Mouse (Mus musculus) CH12.LX (cell line): ENCODE data around the gene Timm13. TPM values are rescaled to one million over a fixed set of nuclear protein-coding genes. Genes with fewer than 3 reads are reported as not detected.

Experiments
- DNase-seq: peaks from one replicate; pipeline ENCODE4 v3.0.0-alpha.2; 2013; ENCODE audit errors: extremely low read depth
- H3K27ac ChIP-seq: 2 replicates; pipeline ENCODE4 v1.5.1; 2012; ENCODE audit warnings: low read depth, mild to moderate bottlenecking, control low read depth, moderate library complexity; ENCODE audit not compliant: insufficient read depth
- H3K27me3 ChIP-seq: replicated peaks from 2 replicates; pipeline ENCODE3; 2012; ENCODE audit warnings: inconsistent platforms
- H3K36me3 ChIP-seq, 2 experiments: replicated peaks in 1 of 2; 2 replicates each; pipeline versions ENCODE3 to v1.6.1; 2012; ENCODE audit warnings: inconsistent platforms in 1 of 2, low read length in 1 of 2, mild to moderate bottlenecking in 1 of 2, mixed read lengths in 1 of 2, moderate library complexity in 1 of 2; ENCODE audit not compliant: control insufficient read depth in 1 of 2, insufficient read depth in 1 of 2
- H3K4me1 ChIP-seq, 2 experiments: 2 replicates each; pipeline ENCODE4 v1.6.1; 2012; ENCODE audit warnings: inconsistent platforms in 1 of 2, moderate library complexity in 1 of 2; ENCODE audit not compliant: insufficient read depth in 2 of 2, control insufficient read depth in 1 of 2
- H3K4me2 ChIP-seq: 2 replicates; pipeline ENCODE4 v1.6.1; 2012; ENCODE audit warnings: low read depth, mild to moderate bottlenecking, control low read depth; ENCODE audit not compliant: poor library complexity, insufficient read depth, severe bottlenecking
- H3K4me3 ChIP-seq, 3 experiments: fragments of 150-350 bp in 1 of 3; sonication (generic) in 1 of 3; replicated peaks in 1 of 3; 2 replicates each; pipeline versions ENCODE3 to v1.5.1; 2011 to 2012; ENCODE audit warnings: low read depth in 2 of 3, low read length in 2 of 3, mild to moderate bottlenecking in 2 of 3, moderate library complexity in 2 of 3, control low read depth in 1 of 3, improper control_type of control experiment in 1 of 3, inconsistent platforms in 1 of 3, mixed read lengths in 1 of 3; ENCODE audit not compliant: poor library complexity in 1 of 3
- H3K79me2 ChIP-seq: replicated peaks from 2 replicates; pipeline ENCODE4 v1.6.1; 2012; ENCODE audit warnings: mild to moderate bottlenecking, moderate library complexity; ENCODE audit not compliant: control insufficient read depth, poor library complexity, insufficient read depth, severe bottlenecking; ENCODE audit errors: extremely low read depth
- H3K9ac ChIP-seq: 2 replicates; pipeline ENCODE4 v1.6.1; 2012; ENCODE audit warnings: low read depth, mild to moderate bottlenecking, control low read depth, moderate library complexity; ENCODE audit not compliant: insufficient read depth
- H3K9me3 ChIP-seq: replicated peaks from 2 replicates; pipeline ENCODE3; 2012; ENCODE audit warnings: low read length, inconsistent platforms, mixed read lengths
- CTCF ChIP-seq, 2 experiments: IDR thresholded peaks in 1 of 2; conservative IDR thresholded peaks in 1 of 2; 2 replicates each; pipeline ENCODE4 v1.5.1; 2011 to 2012; ENCODE audit warnings: low read depth in 2 of 2, low read length in 2 of 2, improper control_type of control experiment in 1 of 2, inconsistent platforms in 1 of 2, mild to moderate bottlenecking in 1 of 2, moderate library complexity in 1 of 2
- GABPA ChIP-seq: IDR thresholded peaks from 2 replicates; pipeline ENCODE4 v1.6.1; 2012; ENCODE audit warnings: low read depth, low read length, improper control_type of control experiment, inconsistent platforms; ENCODE audit not compliant: insufficient replicate concordance
- HCFC1 ChIP-seq: IDR thresholded peaks from 2 replicates; pipeline ENCODE4 v1.6.1; 2012; ENCODE audit warnings: low read depth, mild to moderate bottlenecking, inconsistent platforms, low read length, improper control_type of control experiment
- IRF4 ChIP-seq: IDR thresholded peaks from 2 replicates; pipeline ENCODE4 v1.6.1; 2014; ENCODE audit warnings: low read depth, mild to moderate bottlenecking, inconsistent platforms, low read length, improper control_type of control experiment
- JUN ChIP-seq: IDR thresholded peaks from 2 replicates; pipeline ENCODE4 v1.6.1; 2011; ENCODE audit warnings: low read depth, mild to moderate bottlenecking, low read length, improper control_type of control experiment, moderate library complexity; ENCODE audit not compliant: insufficient read depth
- JUND ChIP-seq: conservative IDR thresholded peaks from 2 replicates; pipeline ENCODE4 v1.6.1; 2011; ENCODE audit warnings: low read depth, low read length, improper control_type of control experiment
- KAT2A ChIP-seq: IDR thresholded peaks from 2 replicates; pipeline ENCODE4 v1.6.1; 2012; ENCODE audit warnings: low read length, improper control_type of control experiment, inconsistent platforms; ENCODE audit not compliant: insufficient replicate concordance
- MAX ChIP-seq: IDR thresholded peaks from 2 replicates; pipeline ENCODE4 v1.6.1; 2011; ENCODE audit warnings: low read length, improper control_type of control experiment
- NRF1 ChIP-seq: IDR thresholded peaks from 2 replicates; pipeline ENCODE4 v1.6.1; 2014; ENCODE audit warnings: low read depth, mild to moderate bottlenecking, inconsistent platforms, low read length, improper control_type of control experiment, moderate library complexity
- POLR2AphosphoS2 ChIP-seq: IDR thresholded peaks from 2 replicates; pipeline ENCODE4 v1.6.1; 2011; ENCODE audit warnings: low read depth, low read length, improper control_type of control experiment
- RAD21 ChIP-seq: IDR thresholded peaks from 2 replicates; pipeline ENCODE4 v1.6.1; 2011; ENCODE audit warnings: low read depth, mild to moderate bottlenecking, low read length, improper control_type of control experiment, moderate library complexity
- RCOR1 ChIP-seq: conservative IDR thresholded peaks from 2 replicates; pipeline ENCODE4 v1.6.1; 2012; ENCODE audit warnings: low read depth, mild to moderate bottlenecking, inconsistent platforms, low read length, improper control_type of control experiment
- SIN3A ChIP-seq: IDR thresholded peaks from 2 replicates; pipeline ENCODE4 v1.6.1; 2012; ENCODE audit warnings: low read length, improper control_type of control experiment, inconsistent platforms
- SMC3 ChIP-seq: IDR thresholded peaks from 2 replicates; pipeline ENCODE4 v1.6.1; 2011; ENCODE audit warnings: low read depth, low read length, improper control_type of control experiment
- USF1 ChIP-seq: IDR thresholded peaks from 2 replicates; pipeline ENCODE4 v1.6.1; 2014; ENCODE audit warnings: low read depth, mild to moderate bottlenecking, inconsistent platforms, low read length, improper control_type of control experiment
- USF2 ChIP-seq: conservative IDR thresholded peaks from 2 replicates; pipeline ENCODE4 v1.6.1; 2011; ENCODE audit warnings: low read depth, low read length, improper control_type of control experiment
- ZC3H11A ChIP-seq: IDR thresholded peaks from 2 replicates; pipeline ENCODE4 v1.6.1; 2012; ENCODE audit warnings: low read depth, mild to moderate bottlenecking, inconsistent platforms, low read length, improper control_type of control experiment
- ZKSCAN1 ChIP-seq: IDR thresholded peaks from 2 replicates; pipeline ENCODE4 v1.6.1; 2012; ENCODE audit warnings: low read depth, inconsistent platforms, low read length, improper control_type of control experiment, borderline replicate concordance
- dilution Hi-C: fragments of 300-500 bp; cut with MboI; formaldehyde crosslinking; loops from 2 replicates; pipeline ENCODE4 v1.14.3; 2020; ENCODE audit warnings: low sequenced_read_pairs; ENCODE audit not compliant: extremely low pct_unique_long_range_greater_than_20kb, extremely low pct_ligation_motif_present
- in situ Hi-C: fragments of 300-500 bp; cut with MboI; formaldehyde crosslinking; loops from 3 replicates; pipeline ENCODE4 v1.14.3; 2019; ENCODE audit warnings: low sequenced_read_pairs, low pct_ligation_motif_present, low pct_unique_long_range_greater_than_20kb, mixed read lengths
- polyA plus RNA-seq: library from polyadenylated mRNA; unstranded; fragments of >175 nt; gene quantifications from 2 replicates; pipeline ENCODE4 v1.2.1, GENCODE M21; 2012; ENCODE audit warnings: low read depth; ENCODE audit not compliant: insufficient read length
- total RNA-seq, 2 experiments: library from RNA; depleted of rRNA; stranded (reverse); fragments of 300-350 nt in 1 of 2; fragments of >200 nt in 1 of 2; gene quantifications; 2 replicates each; pipeline ENCODE4 v1.2.3; 2012 to 2014

Timm13 gene
- total and polyA plus RNA-seq, 3 experiments = 137 to 292 (median 279) TPM

- TF ChIP-seq ZC3H11A (no peak), NRF1 (no peak), SMC3 (no peak), MAX (no peak), HCFC1 (no peak), RAD21 (no peak), JUN (no peak), POLR2AphosphoS2 (no peak), KAT2A (no peak), IRF4 (no peak), JUND (no peak), ZKSCAN1 (no peak), USF2 (no peak), CTCF (conservative IDR thresholded peaks at IDR 0.05 in 1 of 2, IDR thresholded peaks at IDR 0.05 in 1 of 2; ENCODE audit: low read depth in 2 of 2, low read length in 2 of 2) (no peak), SIN3A (no peak)
- Histone ChIP-seq H3K4me2 (no peak overlapping the region), H3K9me3 (no peaks in the 10 kb centered on the region), H3K9ac (no peak overlapping the region), H3K27me3 (peaks cover 10% of the 10 kb centered on the region), H3K79me2 (no peaks in the 10 kb centered on the region), H3K4me3 (no peak overlapping the region), H3K27ac (no peak overlapping the region), H3K4me1 (peaks cover 4 to 23% of the 10 kb centered on the region in 2 experiments; a peak in 3 of 4 replicates), H3K36me3 (no peaks in the 10 kb centered on the region)
- dilution Hi-C loops (no loop called here), in situ Hi-C loops (no loop called here)
- no peak for DNase-seq
Observed at GRCm38 (mm10) chr10:80950314-80950713, 49.5 kb upstream of the Timm13 start.

GRCm38 (mm10) chr10:80949081-80949480 is 48.3 kb upstream of the Timm13 start:
- TF ChIP-seq POLR2AphosphoS2 (no peak), USF1 (no peak), CTCF (conservative IDR thresholded peaks at IDR 0.05 in 1 of 2, IDR thresholded peaks at IDR 0.05 in 1 of 2; ENCODE audit: low read depth in 2 of 2, low read length in 2 of 2) (no peak), JUN (no peak), GABPA (no peak), RCOR1 (no peak)
- no peak overlapping the region for H3K9ac ChIP-seq

More at GRCm38 (mm10) chr10:80949081-80949480, 48.3 kb upstream of the Timm13 start:
- dilution Hi-C loops = no loop called here
- Histone ChIP-seq H3K4me2 (no peak overlapping the region), H3K4me1 (peaks cover 2 to 25% of the 10 kb centered on the region in 2 experiments; a peak in 3 of 4 replicates), H3K79me2 (no peaks in the 10 kb centered on the region), H3K9me3 (no peaks in the 10 kb centered on the region), H3K4me3 (no peak overlapping the region), H3K27ac (no peak overlapping the region), H3K27me3 (peaks cover 16% of the 10 kb centered on the region), H3K36me3 (no peaks in the 10 kb centered on the region)
- no peak for DNase-seq
- in situ Hi-C loops = no loop called here
